Mouse (Mus musculus) gastrocnemius, postnatal 14 days (tissue): ENCODE measurements around the gene Pyroxd2. TPM values are rescaled to one million over a fixed set of nuclear protein-coding genes. Genes with fewer than 3 reads are reported as not detected.
"Not testable (repeated sequence)": the region's sequence is repeated elsewhere in the genome, so short reads cannot be mapped to it uniquely, and the experiment has no call there.

Source experiments
- DNase-seq: peaks from one replicate; pipeline ENCODE4 v3.0.0; 2021; ENCODE audit warnings: mixed read lengths
- intact Hi-C: fragments of 180-260 bp; cut with DNase I; formaldehyde crosslinking; loops from one replicate; pipeline ENCODE4 v1.15.1; 2025; ENCODE audit warnings: low total_unique reads
- long read RNA-seq, 2 experiments: library from polyadenylated mRNA; stranded (forward); transcript quantifications; one replicate each; pipeline ENCODE4 v2.0.0; 2021
- total RNA-seq, 2 experiments: library from RNA; stranded (reverse); gene quantifications; 2 replicates each; pipeline ENCODE4 v1.2.3; 2021

The Pyroxd2 gene
- 1 to 10 TPM; 1.7 to 2.0 TPM for total RNA-seq
- long read RNA-seq, experiment 1, partial matches to known transcripts: 0 of 1 reads
- long read RNA-seq, experiment 1, other reads (novel, unspliced or antisense): 1 of 1 reads
- long read RNA-seq, experiment 2, partial matches to known transcripts: 0 of 2 reads
- long read RNA-seq, experiment 2, other reads (novel, unspliced or antisense): 0 of 2 reads

- intact Hi-C loops: no loop called here
- DNase-seq: peak; percentile 84
Measured at GRCm38 (mm10) chr19:42752363-42752931, at the start of gene Pyroxd2. TSS of gene Pyroxd2 (minus strand) at chr19:42752775.

DNA sequence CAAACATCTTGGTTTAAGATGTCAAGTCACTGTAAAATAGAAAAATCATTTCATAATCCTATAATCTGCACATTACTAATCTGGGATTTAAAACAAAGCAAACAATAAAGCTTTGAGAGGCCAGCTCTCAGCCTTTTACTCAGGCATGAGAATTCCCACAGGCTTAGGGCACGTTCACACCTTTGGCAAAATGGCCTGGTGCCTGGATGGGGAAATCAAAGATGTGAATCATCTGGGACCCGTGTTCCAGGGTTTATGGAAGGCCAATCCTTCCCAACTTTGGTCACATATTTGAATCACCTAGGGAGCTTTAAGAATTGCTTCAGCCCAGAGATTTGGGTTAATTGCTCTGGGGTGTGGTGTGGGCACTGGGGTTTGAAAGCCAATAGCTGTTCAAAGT, 45.3 kb upstream of the Pyroxd2 start:
- intact Hi-C loops: loop anchor here (5.0 kb wide), 1 partner anchor 514 kb away; no protein-coding TSS in a partner anchor
- DNase-seq: no peak

GRCm38 (mm10) chr19:42795801-42796200, 43.2 kb upstream of the Pyroxd2 start:
- intact Hi-C loops: loop anchor here (2.0 to 5.0 kb wide), 2 partner anchors 516 to 597 kb away; no protein-coding TSS in a partner anchor

DNA sequence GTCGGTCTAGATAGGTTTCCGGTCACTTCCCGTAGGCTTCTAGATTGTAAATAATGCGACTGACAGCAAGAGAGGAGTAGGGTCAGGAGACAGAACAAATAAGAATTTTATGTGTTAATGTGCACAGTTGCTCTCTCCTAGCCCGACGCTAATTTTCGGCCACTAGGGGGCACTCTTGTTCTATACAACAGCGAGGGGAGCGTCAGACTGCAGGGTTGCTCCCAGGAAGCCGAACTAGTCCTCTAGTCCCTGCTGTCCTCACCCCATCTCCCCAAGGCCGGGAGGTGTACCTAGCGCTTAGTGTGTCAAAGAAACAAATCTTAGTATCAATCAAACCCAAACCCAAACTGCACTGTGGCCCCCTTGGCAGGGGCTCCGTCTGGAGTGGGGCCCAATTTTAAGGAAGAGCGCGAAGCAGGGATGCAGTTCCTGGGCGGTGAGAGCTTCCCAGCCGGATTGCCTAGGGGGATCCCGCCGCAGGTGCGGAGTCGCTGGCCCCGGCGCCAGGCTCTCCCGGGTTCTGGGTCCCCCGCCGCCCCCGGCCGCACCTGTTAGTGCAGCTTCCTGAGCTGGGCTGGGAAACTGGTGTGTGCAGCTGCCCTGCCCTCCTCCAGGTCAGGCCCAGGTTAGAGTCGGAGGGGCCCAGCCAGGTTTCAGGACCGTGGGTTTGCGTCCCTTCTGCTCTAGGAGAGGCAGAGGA, 42.5 kb upstream of the Pyroxd2 start:
- intact Hi-C loops: loop anchor here (2.0 to 5.0 kb wide), 2 partner anchors 517 to 598 kb away; no protein-coding TSS in a partner anchor
- peak; percentile 83 for DNase-seq

More at GRCm38 (mm10) chr19:42795801-42796200, 43.2 kb upstream of the Pyroxd2 start:
- DNase-seq: no peak

GRCm38 (mm10) chr19:42788311-42788710, 35.7 kb upstream of the Pyroxd2 start:
- no peak for DNase-seq
- intact Hi-C loops: no loop called here

DNA sequence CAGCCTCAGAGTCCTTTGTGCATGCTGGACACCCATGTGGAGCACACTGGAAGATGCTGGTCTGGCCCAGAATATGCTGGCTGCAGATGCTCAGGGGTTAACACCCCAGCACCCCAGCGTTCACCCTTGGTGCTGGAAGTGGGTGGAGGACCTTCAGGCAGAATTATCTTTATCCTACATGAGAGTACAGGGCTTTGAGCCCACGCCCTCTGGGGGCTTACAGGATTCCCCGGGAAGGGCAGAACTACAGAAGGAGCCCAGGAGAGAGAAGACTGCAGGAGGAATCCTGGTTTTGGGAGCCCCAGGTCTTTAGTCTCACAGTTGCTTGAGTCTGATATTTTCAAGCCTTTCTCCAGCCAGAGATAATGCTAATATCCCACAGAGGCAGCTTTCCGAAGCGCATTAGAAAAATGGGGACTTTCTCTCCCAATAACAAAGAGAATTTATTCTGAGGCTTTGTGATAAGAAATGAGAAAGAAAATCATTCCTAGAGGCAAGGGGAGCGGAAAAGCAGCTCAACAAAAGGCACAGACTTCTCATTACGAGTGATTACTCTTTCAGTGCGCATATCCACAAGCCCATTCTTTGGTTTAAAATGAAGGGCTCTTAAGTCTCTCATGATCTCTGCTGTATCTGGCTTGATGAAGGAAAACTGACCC, 33.1 kb upstream of the Pyroxd2 start:
- DNase-seq: no peak

GRCm38 (mm10) chr19:42785129-42785528, 32.6 kb upstream of the Pyroxd2 start:
- intact Hi-C loops: no loop called here
- DNase-seq: no peak

More for the DNA sequence above, 33.1 kb upstream of the Pyroxd2 start:
- intact Hi-C loops: no loop called here

DNA sequence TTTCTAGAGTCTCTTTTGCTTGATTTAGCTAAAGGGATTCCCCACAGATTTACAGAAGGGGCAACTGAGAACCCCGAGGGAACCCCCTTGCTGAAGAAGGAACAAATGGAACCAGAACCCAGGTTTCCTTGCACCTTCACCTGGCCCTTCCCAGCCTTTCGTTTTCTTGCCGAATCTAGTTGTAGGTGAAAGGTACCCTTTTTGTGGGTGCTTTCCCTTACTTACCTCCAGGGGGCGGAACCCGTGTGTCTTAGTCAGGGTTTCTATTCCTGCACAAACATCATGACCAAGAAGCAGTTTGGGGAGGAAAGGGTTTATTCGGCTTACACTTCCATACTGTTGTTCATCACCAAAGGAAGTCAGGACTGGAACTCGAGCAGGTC, 27.6 kb upstream of the Pyroxd2 start:
- DNase-seq, intact Hi-C loops: not testable (repeated sequence)

DNA sequence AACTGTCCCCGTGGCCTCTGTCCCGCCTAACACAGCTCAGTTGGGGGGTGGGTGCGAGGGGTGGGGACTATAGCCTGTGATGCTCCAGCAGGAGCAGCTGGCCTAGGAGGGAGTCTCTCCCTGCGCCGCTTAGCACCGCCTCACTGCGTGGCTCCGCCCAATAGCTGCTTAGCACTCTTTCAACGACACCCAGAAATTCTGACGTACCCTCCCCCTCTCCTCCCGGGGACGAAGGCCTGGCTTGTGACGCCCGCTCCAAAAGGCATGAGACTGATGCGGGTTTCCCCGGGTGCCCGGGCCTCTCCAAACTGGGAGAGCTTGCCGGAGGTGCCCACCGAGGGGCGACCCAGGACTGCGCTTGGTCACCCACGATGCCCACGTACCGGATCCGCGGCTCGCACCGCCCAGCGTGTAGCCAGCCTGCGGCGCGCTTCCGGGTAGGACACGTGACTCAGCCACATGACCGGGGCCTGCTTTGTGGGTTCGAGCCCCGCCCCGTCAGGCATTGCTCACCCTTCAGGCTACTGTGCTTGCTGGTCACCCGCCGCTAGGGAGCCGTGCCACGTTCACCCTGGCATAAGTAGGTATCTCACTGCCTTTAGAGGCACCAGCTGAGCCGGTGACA, 27.1 kb upstream of the Pyroxd2 start, which contains the start of gene Hps1:
TSS of gene Hps1 (minus strand) at position 448 of the 625 bp plus-strand sequence.
- intact Hi-C loops: loop anchor here (10.0 kb wide), 1 partner anchor 115 kb away; no protein-coding TSS in a partner anchor
- DNase-seq: peak; percentile 85

DNA sequence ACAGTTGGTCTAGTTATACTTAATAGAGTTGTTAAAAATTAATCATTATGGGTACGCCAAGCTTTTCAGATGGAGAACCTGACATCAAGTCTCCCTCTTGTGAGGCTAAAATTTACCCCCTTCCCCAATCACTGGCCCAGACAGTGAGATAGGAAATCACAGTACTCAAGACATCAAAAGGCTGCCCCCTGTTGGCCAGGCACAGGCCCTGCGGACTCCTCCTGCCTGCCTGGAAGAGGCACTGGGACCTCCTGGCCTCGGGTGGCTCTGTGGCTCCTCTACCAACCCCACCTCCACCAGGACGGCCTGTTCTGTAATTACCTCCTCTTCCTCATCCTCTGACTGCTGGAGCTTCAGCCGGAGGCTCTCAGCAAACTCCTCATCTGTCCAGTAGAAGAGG, 25.2 kb upstream of the Pyroxd2 start:
- intact Hi-C loops: loop anchor here (10.0 kb wide), 1 partner anchor 113 kb away; no protein-coding TSS in a partner anchor
- no peak for DNase-seq

DNA sequence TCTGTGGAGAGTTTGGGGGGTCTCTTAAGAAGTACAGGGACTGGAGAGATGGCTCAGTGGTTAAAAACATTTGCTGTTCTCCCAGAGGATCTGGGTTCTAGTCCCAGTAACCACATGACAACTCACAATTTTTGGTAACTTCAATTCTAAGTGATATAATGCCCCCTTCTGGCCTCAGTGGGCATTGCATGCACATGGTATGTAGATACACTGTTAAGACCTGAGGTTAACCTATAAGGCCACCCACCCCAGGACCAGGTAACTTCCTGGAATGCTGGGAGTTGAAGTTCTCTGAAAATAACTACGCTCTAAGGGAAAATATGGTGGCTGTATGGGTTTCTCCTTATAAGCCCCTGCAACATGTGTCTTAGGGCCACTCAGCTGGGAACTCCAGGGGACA, 24.2 kb upstream of the Pyroxd2 start:
- intact Hi-C loops: loop anchor here (10.0 kb wide), 1 partner anchor 112 kb away; no protein-coding TSS in a partner anchor
- no peak for DNase-seq

- intact Hi-C loops: loop anchor here (10.0 kb wide), 1 partner anchor 106 kb away; no protein-coding TSS in a partner anchor
- DNase-seq: no peak
Measured at GRCm38 (mm10) chr19:42770141-42770872, 17.7 kb upstream of the Pyroxd2 start.

DNA sequence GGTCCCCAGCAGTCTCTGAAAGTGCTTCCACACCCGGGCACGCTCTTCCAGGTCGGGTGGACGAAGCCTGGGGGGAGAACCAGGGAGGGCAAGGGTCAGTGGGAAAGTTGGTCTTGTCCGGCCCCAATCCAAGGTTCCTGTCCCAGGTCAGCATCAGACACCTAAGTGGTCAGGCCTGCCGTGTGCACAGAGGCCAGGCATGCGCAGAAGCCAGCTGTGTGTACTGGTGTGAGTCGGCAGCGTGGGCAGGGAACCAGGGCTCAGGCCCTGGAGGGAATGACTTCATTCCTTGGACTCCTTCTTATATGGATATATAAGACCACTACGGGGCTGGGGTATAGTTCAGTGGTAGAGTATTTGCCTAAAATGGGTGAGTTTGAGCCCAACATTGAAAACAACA, 17.1 kb upstream of the Pyroxd2 start:
- intact Hi-C loops: loop anchor here (10.0 kb wide), 1 partner anchor 105 kb away; no protein-coding TSS in a partner anchor
- no peak for DNase-seq

DNA sequence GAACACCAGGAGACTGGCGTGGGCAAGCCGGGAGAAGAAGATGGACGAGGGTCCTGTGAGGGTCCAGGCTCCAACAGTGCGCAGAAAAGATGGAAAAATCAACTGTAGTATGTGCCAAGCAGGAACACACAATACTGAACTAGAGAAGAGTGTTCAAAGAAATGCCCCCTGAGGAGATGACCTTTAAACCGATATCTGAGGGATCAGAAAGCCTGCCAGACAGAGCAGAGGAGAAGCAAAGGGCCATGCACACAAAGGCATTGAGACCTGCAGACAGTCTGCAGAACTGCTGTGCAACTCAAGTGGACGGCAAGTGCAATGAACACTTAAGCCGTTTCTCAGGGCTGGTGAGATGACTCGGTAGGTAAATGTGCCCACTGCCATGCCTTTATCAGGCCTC, 14.8 kb upstream of the Pyroxd2 start:
- intact Hi-C loops: no loop called here
- no peak for DNase-seq

- intact Hi-C loops: no loop called here
- no peak for DNase-seq
Measured at GRCm38 (mm10) chr19:42764398-42764797, 11.8 kb upstream of the Pyroxd2 start.

DNA sequence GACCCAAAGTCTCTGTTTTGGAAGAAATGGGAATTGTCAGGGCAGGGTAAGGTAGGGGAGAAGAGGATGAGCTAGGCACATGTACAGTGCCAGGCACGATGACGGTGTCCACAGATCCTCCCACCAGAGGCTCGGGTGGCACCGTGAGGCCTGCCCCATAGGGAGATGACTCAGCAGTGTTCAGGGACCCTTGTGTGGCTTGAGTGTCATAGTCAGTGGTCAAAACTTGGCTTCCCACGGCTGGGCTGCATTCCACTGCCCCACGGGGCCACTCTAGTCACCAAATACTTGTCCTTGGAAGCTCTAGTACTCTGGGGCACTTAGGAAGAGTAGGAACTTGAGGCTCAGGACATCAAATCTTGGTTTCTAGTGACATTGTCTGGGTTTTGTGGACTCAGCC, 4.1 kb upstream of the Pyroxd2 start:
- no peak for DNase-seq
- intact Hi-C loops: no loop called here

- intact Hi-C loops: no loop called here
- peak; percentile 43 for DNase-seq
Measured at GRCm38 (mm10) chr19:42755148-42755870, 2.7 kb upstream of the Pyroxd2 start.
